Mouse (Mus musculus) forebrain, postnatal 0 days (tissue): Measurements from ENCODE around the gene Zhx3. TPM values are rescaled to one million over a fixed set of nuclear protein-coding genes. Genes with fewer than 3 reads are reported as not detected.

Experiments used
- ATAC-seq: fragments of 200-750 bp; cut with Nextera tagmentation; 2 replicates; pipeline ENCODE4 v1.8.0; 2017; ENCODE audit warnings: mild to moderate bottlenecking, moderate library complexity
- DNase-seq: peaks from one replicate; pipeline ENCODE4 v3.0.0-alpha.2; 2015
- H3K27ac ChIP-seq: fragments of 300-500 bp; sonication (generic); 2 replicates; pipeline ENCODE4 v1.5.1; 2014; ENCODE audit warnings: low read depth, mild to moderate bottlenecking, antibody characterized with exemption, low read length, moderate library complexity, mixed read lengths
- H3K27me3 ChIP-seq: fragments of 300-500 bp; sonication (generic); 2 replicates; pipeline ENCODE4 v1.6.1; 2014; ENCODE audit warnings: mild to moderate bottlenecking, low read length, mixed read lengths; ENCODE audit not compliant: insufficient read depth
- H3K36me3 ChIP-seq: fragments of 300-500 bp; sonication (generic); 2 replicates; pipeline ENCODE4 v1.6.1; 2014; ENCODE audit warnings: mild to moderate bottlenecking, moderate library complexity; ENCODE audit not compliant: insufficient read depth
- H3K4me1 ChIP-seq: fragments of 300-500 bp; sonication (generic); 2 replicates; pipeline ENCODE4 v1.6.1; 2014; ENCODE audit warnings: antibody characterized with exemption; ENCODE audit not compliant: insufficient read depth
- H3K4me2 ChIP-seq: fragments of 300-500 bp; sonication (generic); 2 replicates; pipeline ENCODE4 v1.6.1; 2014; ENCODE audit warnings: low read depth, mild to moderate bottlenecking, moderate library complexity
- H3K4me3 ChIP-seq: fragments of 300-500 bp; sonication (generic); 2 replicates; pipeline ENCODE4 v1.5.1; 2014; ENCODE audit warnings: low read depth, low read length, mixed read lengths
- H3K9ac ChIP-seq: fragments of 300-500 bp; sonication (generic); 2 replicates; pipeline ENCODE4 v1.6.1; 2014; ENCODE audit warnings: mild to moderate bottlenecking
- H3K9me3 ChIP-seq: fragments of 300-500 bp; sonication (generic); 2 replicates; pipeline ENCODE4 v1.6.1; 2016; ENCODE audit warnings: low read length
- CTCF ChIP-seq: sonication (generic); IDR thresholded peaks from 2 replicates; pipeline ENCODE4 v1.5.1; 2016; ENCODE audit warnings: antibody characterized with exemption, control low read depth, low read depth
- WGBS: fragments of 180-500 bp; shearing (Covaris S2); extraction: QIAGEN DNeasy Blood & Tissue Kit; methylation state at CpG from one replicate; pipeline ENCODE4 v1.1.7; 2014; 5-methylcytosine and 5-hydroxymethylcytosine counted together
- polyA plus RNA-seq: library from polyadenylated mRNA; unstranded; fragments of >200 nt; fragmentation: Nextera tagmentation; extraction: Ambion mirVana; gene quantifications from 2 replicates; pipeline ENCODE4 v1.2.1, GENCODE M21; 2015
- total RNA-seq: library from RNA; depleted of rRNA; stranded (reverse); fragments of >200 nt; gene quantifications from 2 replicates; pipeline ENCODE4 v1.2.3, GENCODE M21; 2014

The Zhx3 gene
- total and polyA plus RNA-seq, 2 experiments from 2014 or later: 18.5 to 44.9 TPM

- no peaks in the 10 kb centered on the region for H3K36me3 ChIP-seq
- 0 out of 2 replicates have a peak, but pooled peaks cover 5% of the 10 kb centered on the region for H3K4me1 ChIP-seq
- no peak overlapping the region for H3K9ac ChIP-seq
- H3K4me2 ChIP-seq: no peak overlapping the region
- TF ChIP-seq CTCF: no peak
- H3K4me3 ChIP-seq: no peak overlapping the region
- DNase-seq (no peak), ATAC-seq (no peak)
- 98% methylated on average over 1 of the region's 1 CpGs for WGBS
- no peaks in the 10 kb centered on the region for H3K9me3 ChIP-seq
- no peaks in the 10 kb centered on the region for H3K27me3 ChIP-seq
- H3K27ac ChIP-seq: no peak overlapping the region
Measured at GRCm38 (mm10) chr2:160810802-160811201, 62.0 kb downstream of the Zhx3 start.

- TF ChIP-seq CTCF: no peak
- Histone ChIP-seq H3K4me2 (no peak overlapping the region), H3K4me1 (0 out of 2 replicates have a peak, but pooled peaks cover 5% of the 10 kb centered on the region), H3K9ac (no peak overlapping the region), H3K9me3 (no peaks in the 10 kb centered on the region), H3K27ac (no peak overlapping the region), H3K36me3 (no peaks in the 10 kb centered on the region), H3K4me3 (no peak overlapping the region), H3K27me3 (no peaks in the 10 kb centered on the region)
- no peak for DNase-seq
- ATAC-seq: no peak
Measured at GRCm38 (mm10) chr2:160810376-160810775, 62.4 kb downstream of the Zhx3 start.

- no peak for ATAC-seq
- WGBS: 36% methylated on average over 3 of the region's 3 CpGs
Measured at GRCm38 (mm10) chr2:160806091-160806521, 66.7 kb downstream of the Zhx3 start.

GRCm38 (mm10) chr2:160804794-160805527 lies 67.8 kb downstream of the Zhx3 start:
- Histone ChIP-seq H3K9ac (no peak overlapping the region), H3K4me1 (peaks cover 5% of the 10 kb centered on the region; the same call in 1 of the 2 replicates), H3K4me3 (no peak overlapping the region), H3K4me2 (no peak overlapping the region), H3K36me3 (no peaks in the 10 kb centered on the region), H3K27ac (peak overlapping the region; percentile 57; the same call in 1 of the 2 replicates), H3K9me3 (no peaks in the 10 kb centered on the region), H3K27me3 (no peaks in the 10 kb centered on the region)
- ATAC-seq (no peak), DNase-seq (no peak)
- TF ChIP-seq CTCF: no peak
- WGBS: 65% methylated on average over 4 of the region's 4 CpGs

More at GRCm38 (mm10) chr2:160806091-160806521, 66.7 kb downstream of the Zhx3 start:
- Histone ChIP-seq H3K4me3 (no peak overlapping the region), H3K9ac (no peak overlapping the region), H3K36me3 (no peaks in the 10 kb centered on the region), H3K9me3 (no peaks in the 10 kb centered on the region), H3K4me1 (peaks cover 5% of the 10 kb centered on the region; the same call in 1 of the 2 replicates), H3K27me3 (no peaks in the 10 kb centered on the region), H3K4me2 (no peak overlapping the region), H3K27ac (no peak overlapping the region)
- TF ChIP-seq CTCF: no peak
- DNase-seq: no peak

GRCm38 (mm10) chr2:160802326-160802725 lies 70.5 kb downstream of the Zhx3 start:
- Histone ChIP-seq H3K9ac (no peak overlapping the region), H3K4me3 (no peak overlapping the region), H3K4me1 (peaks cover 5% of the 10 kb centered on the region; the same call in 1 of the 2 replicates), H3K36me3 (no peaks in the 10 kb centered on the region), H3K9me3 (no peaks in the 10 kb centered on the region), H3K27ac (no peak overlapping the region), H3K27me3 (no peaks in the 10 kb centered on the region), H3K4me2 (no peak overlapping the region)
- DNase-seq: no peak
- no peak for TF ChIP-seq CTCF
- ATAC-seq: no peak
- WGBS: 79% methylated on average over 3 of the region's 3 CpGs

GRCm38 (mm10) chr2:160800967-160801366 lies 71.8 kb downstream of the Zhx3 start:
- Histone ChIP-seq H3K4me1 (no peaks in the 10 kb centered on the region; the same call in 1 of the 2 replicates), H3K9me3 (no peaks in the 10 kb centered on the region)

GRCm38 (mm10) chr2:160798206-160798605 lies 74.6 kb downstream of the Zhx3 start:
- H3K27me3 ChIP-seq: no peaks in the 10 kb centered on the region
- no peaks in the 10 kb centered on the region for H3K9me3 ChIP-seq
- H3K4me2 ChIP-seq: no peak overlapping the region
- H3K36me3 ChIP-seq: no peaks in the 10 kb centered on the region
- H3K9ac ChIP-seq: no peak overlapping the region
- no peak for TF ChIP-seq CTCF
- no peaks in the 10 kb centered on the region for H3K4me1 ChIP-seq
- DNase-seq (no peak), ATAC-seq (no peak)
- WGBS: 88% methylated on average over 1 of the region's 1 CpGs
- H3K4me3 ChIP-seq: no peak overlapping the region
- no peak overlapping the region for H3K27ac ChIP-seq

More at GRCm38 (mm10) chr2:160800967-160801366, 71.8 kb downstream of the Zhx3 start:
- DNase-seq (no peak), ATAC-seq (no peak)
- no peak overlapping the region for H3K9ac ChIP-seq
- no peaks in the 10 kb centered on the region for H3K27me3 ChIP-seq
- no peak overlapping the region for H3K4me3 ChIP-seq
- 98% methylated on average over 1 of the region's 1 CpGs for WGBS
- TF ChIP-seq CTCF: no peak
- H3K27ac ChIP-seq: no peak overlapping the region
- no peaks in the 10 kb centered on the region for H3K36me3 ChIP-seq
- no peak overlapping the region for H3K4me2 ChIP-seq
